Mouse (Mus musculus): ENCODE data around the gene Ror2.

DNA sequence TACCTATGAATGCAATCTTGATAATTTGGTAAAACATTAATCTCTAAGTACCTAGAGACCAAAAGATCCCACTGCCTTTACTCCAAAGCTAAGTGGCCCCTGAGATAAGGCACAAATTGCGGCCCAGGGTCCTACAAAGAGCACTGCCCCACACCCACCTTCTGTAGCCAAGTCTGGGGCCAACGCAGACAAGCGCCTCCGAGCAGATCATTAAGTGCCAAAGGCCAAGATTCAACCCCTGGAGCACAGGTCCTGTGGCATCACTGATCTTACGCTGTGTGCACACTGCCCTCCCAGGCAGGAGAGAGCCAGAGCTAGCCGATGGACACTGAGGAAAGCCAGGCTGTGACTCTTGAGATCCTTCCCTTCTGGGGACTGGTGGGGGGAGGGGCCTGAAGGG lies 38.7 kb downstream of the Ror2 start:
- TF ChIP-seq CTCF (IDR thresholded peaks at IDR 0.05; ENCODE audit: control insufficient read depth, insufficient read depth, insufficient replicate concordance, low read depth, low read length) (no peak), POLR2A (IDR thresholded peaks at IDR 0.05; ENCODE audit: control insufficient read depth, low read depth, low read length) (no peak)
